Mouse (Mus musculus) c-Kit-positive CD71-negative TER-119-negative erythroid progenitor cells, embryonic 14.5 days (primary cell): ENCODE data around the gene Uhrf1bp1.
A peak's percentile ranks its signal among the peaks of the same experiment; 100 is the strongest.
"Not testable (repeated sequence)": the region's sequence is repeated elsewhere in the genome, so short reads cannot be mapped to it uniquely, and the experiment has no call there.

Experiments
- DNase-seq: peaks from one replicate; pipeline ENCODE4 v3.0.0-alpha.2; 2013; ENCODE audit warnings: low read depth

The Uhrf1bp1 gene

DNA sequence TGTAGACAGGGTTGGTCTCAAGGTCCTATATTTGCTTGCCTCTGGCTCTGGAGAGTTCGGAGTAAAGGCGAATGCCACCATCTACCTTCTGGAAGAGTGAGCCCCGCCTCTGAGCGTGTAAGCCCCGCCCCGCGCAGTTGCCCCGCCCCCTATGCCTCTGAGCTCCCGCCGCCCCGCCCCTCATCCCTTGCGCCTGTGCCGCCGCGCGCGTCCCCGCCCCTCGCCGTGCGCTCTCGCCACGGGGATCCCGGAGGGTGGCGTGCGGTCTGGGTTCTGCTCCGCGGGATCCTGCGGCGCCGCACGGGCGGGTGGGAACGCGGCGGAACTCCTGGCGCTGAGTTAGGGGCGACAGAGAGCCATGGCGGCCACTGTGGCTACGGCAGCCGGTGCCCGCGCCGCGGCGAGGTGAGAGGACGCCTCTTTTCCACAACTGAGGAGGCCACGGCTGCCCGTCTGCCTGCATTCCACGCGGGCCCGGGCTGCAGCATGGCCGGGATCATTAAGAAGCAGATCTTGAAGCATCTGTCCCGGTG lies at the start of gene Uhrf1bp1:
TSS of gene Uhrf1bp1 (plus strand) at position 177 of the 533 bp plus-strand sequence.
- peak; percentile 73 for DNase-seq

GRCm38 (mm10) chr17:27807542-27808078 lies 48.6 kb upstream of the Uhrf1bp1 start:
- DNase-seq = no peak

DNA sequence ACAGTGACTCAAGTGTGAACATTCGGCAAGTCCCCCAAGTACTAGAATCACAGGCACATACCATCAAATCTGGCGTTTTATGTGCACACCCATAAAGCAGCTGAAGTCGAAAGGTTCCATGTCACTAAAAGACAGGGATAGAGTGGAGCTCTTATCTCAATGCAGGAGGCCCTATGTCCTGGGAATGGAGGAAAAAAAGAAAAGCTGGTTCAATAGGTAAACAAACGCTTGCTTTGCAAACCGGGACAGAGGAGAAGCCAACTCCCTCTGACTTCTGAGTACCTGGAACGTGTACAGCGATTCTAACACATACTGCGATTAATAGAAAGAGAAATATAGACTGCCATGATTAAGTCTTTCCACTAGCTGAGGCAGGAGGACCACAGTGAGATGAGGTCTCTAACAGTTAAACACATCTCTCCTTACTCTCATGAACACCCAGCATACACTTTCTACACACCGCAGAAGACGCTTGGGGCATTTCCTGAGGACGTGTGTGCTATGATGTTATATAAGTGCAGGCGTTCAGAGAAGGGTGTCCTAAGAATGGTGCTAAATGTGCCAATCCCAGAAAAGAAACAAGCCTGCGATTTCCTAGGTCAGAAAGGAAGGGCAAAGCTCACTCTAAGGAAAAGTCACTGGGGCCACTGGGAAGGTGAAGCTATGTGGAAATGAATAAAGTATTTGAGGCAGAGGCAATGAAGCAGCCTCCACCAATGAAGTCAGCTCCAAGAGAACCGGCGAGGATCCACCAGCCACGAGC lies 45.5 kb upstream of the Uhrf1bp1 start:
- DNase-seq = no peak

DNA sequence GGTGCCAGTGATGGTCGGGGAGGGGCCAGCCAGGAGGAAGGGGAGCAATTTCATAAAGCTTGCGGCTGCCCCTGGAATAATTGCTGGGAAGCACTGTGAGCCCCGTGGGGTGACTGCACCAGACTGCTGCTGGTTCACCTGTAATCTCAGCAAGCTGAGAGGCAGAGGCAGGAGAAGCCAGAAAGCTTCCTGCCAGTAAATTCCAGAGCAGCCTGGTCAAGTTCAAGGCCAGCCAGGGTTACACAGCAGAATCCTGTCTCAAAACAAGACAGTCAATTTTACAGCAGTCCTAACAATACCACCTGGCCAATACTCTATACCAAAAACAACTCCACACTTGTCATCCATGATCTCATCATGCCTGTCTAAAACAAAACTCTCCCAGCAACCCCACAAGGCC lies 44.3 kb upstream of the Uhrf1bp1 start:
- DNase-seq = no peak

DNA sequence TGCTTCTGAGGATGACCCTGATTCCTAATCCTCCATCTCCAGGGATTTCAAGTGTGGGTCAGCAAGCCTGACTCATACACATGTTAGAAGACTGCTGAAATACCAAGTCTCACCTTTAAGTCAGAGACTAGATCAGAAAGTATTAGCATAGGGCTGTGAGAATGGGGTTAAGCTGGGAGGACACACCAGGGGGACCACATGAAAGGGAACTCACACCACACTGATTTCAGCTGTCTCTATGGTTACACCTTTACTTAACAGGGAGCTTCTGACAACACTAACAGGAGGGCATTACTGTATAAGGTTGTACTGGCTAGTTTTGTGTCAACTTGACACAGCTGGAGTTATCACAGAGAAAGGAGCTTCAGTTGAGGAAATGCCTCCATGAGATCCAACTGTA lies 41.6 kb upstream of the Uhrf1bp1 start:
- DNase-seq = no peak

GRCm38 (mm10) chr17:27819011-27819410 lies 37.2 kb upstream of the Uhrf1bp1 start:
- DNase-seq = no peak

GRCm38 (mm10) chr17:27819521-27819970 lies 36.7 kb upstream of the Uhrf1bp1 start:
- no peak for DNase-seq

GRCm38 (mm10) chr17:27819971-27820567 lies 36.2 kb upstream of the Uhrf1bp1 start:
- DNase-seq = no peak

- peak; percentile 99 for DNase-seq
Observed at GRCm38 (mm10) chr17:27820568-27821406, 35.5 kb upstream of the Uhrf1bp1 start, which contains the start of gene D17Wsu92e. Gene D17Wsu92e (minus strand): TSS chr17:27820648.

DNA sequence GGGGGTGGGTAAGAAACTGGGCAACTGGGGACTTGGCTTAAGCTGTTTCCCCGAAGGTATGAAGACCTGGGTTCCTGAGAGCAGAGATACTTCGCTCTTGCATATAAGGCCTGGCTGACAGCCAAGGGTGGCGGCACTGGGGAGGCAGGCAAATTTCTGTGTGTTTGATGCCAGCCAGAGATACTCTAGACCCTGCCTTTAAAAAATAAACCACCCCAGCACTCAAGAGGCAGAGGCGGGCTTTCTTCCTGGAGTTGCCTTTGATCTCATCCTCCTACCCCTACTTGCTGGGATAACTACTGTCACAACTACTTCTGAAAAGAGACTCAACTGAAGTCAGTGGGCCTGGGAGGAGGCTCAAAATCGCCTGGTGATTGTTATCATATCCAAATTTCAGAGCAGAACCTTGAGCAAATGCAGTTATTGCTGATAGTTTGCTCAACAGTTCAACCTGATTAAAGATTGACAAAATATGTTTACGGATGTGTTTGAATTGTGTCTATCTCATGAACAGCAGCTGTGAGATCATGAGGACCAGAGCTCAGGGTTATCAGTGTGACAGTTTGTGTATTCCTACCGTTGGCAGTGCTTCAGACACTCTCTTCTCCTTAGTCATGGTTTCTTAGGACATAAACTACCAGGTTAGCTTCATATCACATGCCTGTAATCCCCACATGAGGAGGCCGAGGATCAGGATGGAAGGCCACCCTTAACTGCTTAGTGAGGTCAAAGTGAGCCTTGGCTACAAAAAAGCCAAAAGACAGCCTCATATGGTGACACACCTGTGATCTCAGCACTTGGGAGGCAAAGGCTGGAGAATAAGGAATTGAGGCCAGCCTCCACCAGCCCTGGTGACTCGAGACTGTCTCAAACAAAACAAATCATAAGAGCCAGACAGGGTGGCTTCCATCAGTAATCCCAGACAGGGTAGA lies 34.6 kb upstream of the Uhrf1bp1 start:
- no peak for DNase-seq

DNA sequence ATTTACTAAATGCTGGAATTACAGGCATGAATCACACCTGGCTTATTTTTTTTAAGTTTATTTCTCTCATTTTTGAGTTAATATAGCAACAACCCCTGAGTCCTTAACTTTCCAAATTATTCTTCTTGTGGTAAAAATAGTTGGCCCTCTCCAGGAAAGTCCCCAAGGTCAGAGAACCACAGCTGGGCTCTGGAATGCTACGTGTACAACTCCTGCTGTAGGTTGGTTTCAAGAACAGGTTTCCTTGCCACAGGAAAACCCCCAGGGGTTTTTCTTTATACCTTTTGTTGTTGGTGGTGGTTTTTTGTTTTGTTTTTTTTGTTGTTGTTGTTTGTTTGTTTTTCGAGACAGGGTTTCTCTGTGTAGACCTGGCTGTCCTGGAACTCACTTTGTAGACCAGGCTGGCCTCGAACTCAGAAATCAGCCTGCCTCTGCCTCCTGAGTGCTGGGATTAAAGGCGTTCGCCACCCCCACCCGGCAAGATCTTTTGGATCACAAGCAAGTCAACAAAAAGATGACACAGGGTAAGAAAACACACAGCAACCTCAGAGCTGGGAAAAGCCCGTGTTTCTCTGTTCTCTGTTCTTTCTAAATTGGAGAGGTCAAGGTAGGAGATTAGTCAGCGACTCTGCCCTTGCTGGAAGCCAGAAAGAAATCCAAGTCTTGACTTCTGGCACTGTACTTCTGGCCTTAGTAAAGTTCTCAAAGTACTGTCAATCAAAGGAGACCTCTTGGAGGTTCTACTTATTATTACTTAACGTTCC lies 32.9 kb upstream of the Uhrf1bp1 start:
- no peak for DNase-seq

DNA sequence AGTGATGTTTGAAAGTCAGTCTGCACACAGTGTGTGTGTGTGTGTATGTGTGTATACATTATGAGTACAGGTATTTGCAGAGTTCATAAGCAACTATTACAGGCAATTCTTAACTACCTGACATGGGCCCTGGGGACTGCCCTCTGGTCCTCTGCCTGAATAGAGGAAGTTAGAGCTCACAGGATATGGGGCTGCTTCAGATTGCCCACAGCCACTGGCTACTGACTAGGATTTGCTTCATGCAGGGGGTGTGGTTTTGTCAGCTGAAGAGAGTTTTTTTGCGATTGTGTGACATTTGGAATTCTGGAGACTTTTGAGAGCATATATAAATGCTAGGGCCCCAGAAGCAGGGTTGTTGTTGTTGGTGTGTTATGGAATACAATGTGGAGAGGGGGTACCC lies 31.3 kb upstream of the Uhrf1bp1 start:
- no peak for DNase-seq

- no peak for DNase-seq
Observed at GRCm38 (mm10) chr17:27825539-27825938, 30.7 kb upstream of the Uhrf1bp1 start.

GRCm38 (mm10) chr17:27825984-27826905 lies 30.0 kb upstream of the Uhrf1bp1 start:
- DNase-seq = peak; percentile 85

GRCm38 (mm10) chr17:27826908-27827383 lies 29.3 kb upstream of the Uhrf1bp1 start:
- DNase-seq = no peak

GRCm38 (mm10) chr17:27827511-27827910 lies 28.7 kb upstream of the Uhrf1bp1 start:
- no peak for DNase-seq

GRCm38 (mm10) chr17:27830411-27830810 lies 25.8 kb upstream of the Uhrf1bp1 start:
- DNase-seq = no peak

GRCm38 (mm10) chr17:27837850-27838249 lies 18.4 kb upstream of the Uhrf1bp1 start, which contains the start of gene Snrpc:
Gene Snrpc (plus strand): TSS chr17:27838150.
- not testable (repeated sequence) for DNase-seq
